Mouse (Mus musculus): ENCODE data around the gene Ece1. TPM values are rescaled to one million over a fixed set of nuclear protein-coding genes. Genes with fewer than 3 reads are reported as not detected.
"Not testable (repeated sequence)": the region's sequence is repeated elsewhere in the genome, so short reads cannot be mapped to it uniquely, and the experiment has no call there.

Gene Ece1
- polyA plus RNA-seq, 1 experiment from 2014 or later, result 53.7 TPM

- WGBS, result 13% methylated on average over 14 of the region's 14 CpGs
- Histone ChIP-seq H3K9ac (no peak overlapping the region), H3K4me2 (peak overlapping the region; percentile 52)
Measured at GRCm38 (mm10) chr4:137835624-137836337, 26.3 kb upstream of the Ece1 start.

GRCm38 (mm10) chr4:137836741-137837140 lies 25.3 kb upstream of the Ece1 start:
- H3K4me2 ChIP-seq, result no peak overlapping the region
- peaks cover 7% of the 10 kb centered on the region for H3K4me1 ChIP-seq
- H3K27ac ChIP-seq, result no peak overlapping the region
- H3K4me3 ChIP-seq (replicated peaks), result no peak overlapping the region
- no peaks in the 10 kb centered on the region for H3K9me3 ChIP-seq (replicated peaks)
- ATAC-seq (replicated peaks; ENCODE audit: low FRiP score), result no peak
- no peak overlapping the region for H3K9ac ChIP-seq
- H3K36me3 ChIP-seq, result no peaks in the 10 kb centered on the region
- 88% methylated on average over 5 of the region's 5 CpGs for WGBS
- no peaks in the 10 kb centered on the region for H3K27me3 ChIP-seq

More at GRCm38 (mm10) chr4:137835624-137836337, 26.3 kb upstream of the Ece1 start:
- H3K4me1 ChIP-seq, result peaks cover 7% of the 10 kb centered on the region
- H3K27ac ChIP-seq, result no peak overlapping the region
- peaks cover 5% of the 10 kb centered on the region; the same call in 1 of the 2 replicates for H3K27me3 ChIP-seq
- no peak overlapping the region for H3K4me3 ChIP-seq (replicated peaks)
- no peaks in the 10 kb centered on the region for H3K36me3 ChIP-seq
- no peaks in the 10 kb centered on the region for H3K9me3 ChIP-seq (replicated peaks)
- ATAC-seq (replicated peaks; ENCODE audit: low FRiP score), result peak; percentile 83

- Histone ChIP-seq H3K9me3 (replicated peaks) (no peaks in the 10 kb centered on the region), H3K9ac (no peak overlapping the region), H3K4me1 (peaks cover 7% of the 10 kb centered on the region), H3K27me3 (no peaks in the 10 kb centered on the region), H3K27ac (no peak overlapping the region), H3K4me2 (no peak overlapping the region), H3K36me3 (no peaks in the 10 kb centered on the region), H3K4me3 (replicated peaks) (no peak overlapping the region)
- ATAC-seq (replicated peaks; ENCODE audit: low FRiP score), result no peak
- 79% methylated on average over 8 of the region's 8 CpGs for whole genome bisulfite sequencing
Measured at GRCm38 (mm10) chr4:137837792-137838191, 24.2 kb upstream of the Ece1 start.

DNA sequence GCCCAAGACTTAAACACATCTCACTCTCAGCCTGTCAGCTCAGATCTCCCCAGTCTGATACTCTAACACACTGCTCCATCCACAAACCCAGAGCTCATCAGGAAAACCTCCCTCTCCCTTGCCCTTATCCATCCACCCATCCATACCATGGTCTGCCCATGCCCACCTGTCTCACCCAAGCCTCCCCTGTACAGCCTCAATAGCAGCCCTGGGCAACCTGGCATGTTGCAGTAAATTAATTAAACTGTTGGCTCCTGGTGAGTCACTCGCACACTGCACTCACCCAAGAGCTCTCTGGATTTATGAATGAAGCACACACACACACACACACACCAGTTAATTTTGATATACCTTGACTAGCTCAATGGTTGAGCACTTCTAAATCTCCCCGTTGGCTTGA lies 23.2 kb upstream of the Ece1 start:
- H3K36me3 ChIP-seq, result no peaks in the 10 kb centered on the region
- H3K4me2 ChIP-seq, result no peak overlapping the region
- 87% methylated on average over 2 of the region's 2 CpGs for WGBS
- no peaks in the 10 kb centered on the region for H3K27me3 ChIP-seq
- no peak overlapping the region for H3K27ac ChIP-seq
- H3K9me3 ChIP-seq (replicated peaks), result no peaks in the 10 kb centered on the region
- ATAC-seq (replicated peaks; ENCODE audit: low FRiP score), result no peak
- no peak overlapping the region for H3K4me3 ChIP-seq (replicated peaks)
- H3K4me1 ChIP-seq, result peaks cover 7% of the 10 kb centered on the region
- H3K9ac ChIP-seq, result no peak overlapping the region

- no peak overlapping the region for H3K4me2 ChIP-seq
- H3K9me3 ChIP-seq (replicated peaks), result no peaks in the 10 kb centered on the region
- 83% methylated on average over 5 of the region's 5 CpGs for WGBS
- no peak overlapping the region for H3K27ac ChIP-seq
- no peaks in the 10 kb centered on the region for H3K36me3 ChIP-seq
- no peak overlapping the region for H3K9ac ChIP-seq
- no peaks in the 10 kb centered on the region for H3K27me3 ChIP-seq
- no peak overlapping the region for H3K4me3 ChIP-seq (replicated peaks)
- peaks cover 7% of the 10 kb centered on the region for H3K4me1 ChIP-seq
- ATAC-seq (replicated peaks; ENCODE audit: low FRiP score), result no peak
Measured at GRCm38 (mm10) chr4:137839452-137839851, 22.6 kb upstream of the Ece1 start.

DNA sequence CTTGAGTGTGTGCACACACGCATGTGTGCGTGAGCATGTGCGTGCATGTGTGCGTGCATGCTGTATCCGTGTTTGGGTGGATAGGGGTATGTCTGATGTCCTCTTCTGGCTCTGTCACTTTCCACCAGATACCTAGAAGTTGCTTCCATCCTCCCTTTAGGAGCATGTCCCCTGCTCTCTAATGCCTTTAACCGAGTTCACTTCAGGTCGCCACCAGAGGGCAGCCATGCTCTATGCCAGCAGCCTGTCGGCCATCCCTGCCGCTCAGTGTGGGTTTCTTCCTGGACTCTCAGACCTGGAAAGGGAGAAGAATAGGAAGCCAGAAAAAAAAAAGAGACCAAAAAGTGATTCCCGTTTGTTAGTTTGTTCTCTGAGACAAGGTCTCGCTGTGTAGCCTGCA lies 17.4 kb upstream of the Ece1 start:
- no peak overlapping the region for H3K9ac ChIP-seq
- 21% methylated on average over 11 of the region's 11 CpGs for WGBS

GRCm38 (mm10) chr4:137847651-137848050 lies 14.4 kb upstream of the Ece1 start:
- 78% methylated on average over 8 of the region's 8 CpGs for WGBS
- not testable (repeated sequence) for H3K27me3 ChIP-seq; ATAC-seq (replicated peaks; ENCODE audit: low FRiP score); H3K4me1 ChIP-seq; H3K4me2 ChIP-seq; H3K36me3 ChIP-seq; H3K4me3 ChIP-seq (replicated peaks); H3K9ac ChIP-seq; H3K9me3 ChIP-seq (replicated peaks); H3K27ac ChIP-seq

More for the DNA sequence above, 17.4 kb upstream of the Ece1 start:
- ATAC-seq (replicated peaks; ENCODE audit: low FRiP score), result no peak
- Histone ChIP-seq H3K4me1 (no peaks in the 10 kb centered on the region), H3K9me3 (replicated peaks) (no peaks in the 10 kb centered on the region), H3K4me3 (replicated peaks) (no peak overlapping the region), H3K4me2 (no peak overlapping the region), H3K36me3 (no peaks in the 10 kb centered on the region), H3K27ac (no peak overlapping the region), H3K27me3 (no peaks in the 10 kb centered on the region)

GRCm38 (mm10) chr4:137850161-137850560 lies 11.9 kb upstream of the Ece1 start:
- no peak for ATAC-seq (replicated peaks; ENCODE audit: low FRiP score)
- no peak overlapping the region for H3K4me2 ChIP-seq
- 92% methylated on average over 6 of the region's 6 CpGs for WGBS

DNA sequence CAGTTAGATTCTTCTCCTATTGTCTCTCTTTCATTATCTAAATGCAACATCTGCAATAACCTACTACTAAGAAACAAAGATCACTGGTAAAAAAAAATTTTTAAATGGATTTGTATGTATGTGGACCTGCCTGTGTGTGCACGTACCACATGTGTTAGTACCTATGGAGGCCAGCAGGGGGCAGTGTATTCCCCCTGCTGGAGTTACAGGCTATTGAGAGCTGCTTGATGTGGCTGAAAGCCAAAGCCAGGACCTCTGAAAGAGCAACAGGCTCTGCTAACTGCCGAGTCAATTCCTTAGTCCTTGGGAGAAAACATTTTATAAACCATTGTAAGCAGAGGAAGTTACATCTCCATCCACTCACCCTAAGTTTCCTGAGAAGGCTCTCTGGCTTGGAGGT lies 10.6 kb upstream of the Ece1 start:
- H3K4me3 ChIP-seq (replicated peaks), result no peak overlapping the region
- H3K27ac ChIP-seq, result no peak overlapping the region
- no peaks in the 10 kb centered on the region for H3K27me3 ChIP-seq
- H3K9me3 ChIP-seq (replicated peaks), result no peaks in the 10 kb centered on the region
- H3K4me2 ChIP-seq, result no peak overlapping the region
- WGBS, result 57% methylated on average over 2 of the region's 2 CpGs
- H3K36me3 ChIP-seq, result no peaks in the 10 kb centered on the region
- peaks cover 11% of the 10 kb centered on the region; the same call in 1 of the 2 replicates for H3K4me1 ChIP-seq
- ATAC-seq (replicated peaks; ENCODE audit: low FRiP score), result no peak
- H3K9ac ChIP-seq, result no peak overlapping the region

More at GRCm38 (mm10) chr4:137850161-137850560, 11.9 kb upstream of the Ece1 start:
- no peaks in the 10 kb centered on the region for H3K27me3 ChIP-seq
- no peak overlapping the region for H3K9ac ChIP-seq
- H3K36me3 ChIP-seq, result no peaks in the 10 kb centered on the region
- no peak overlapping the region for H3K4me3 ChIP-seq (replicated peaks)
- no peak overlapping the region for H3K27ac ChIP-seq
- H3K4me1 ChIP-seq, result 0 out of 2 replicates have a peak, but pooled peaks cover 3% of the 10 kb centered on the region
- no peaks in the 10 kb centered on the region for H3K9me3 ChIP-seq (replicated peaks)

DNA sequence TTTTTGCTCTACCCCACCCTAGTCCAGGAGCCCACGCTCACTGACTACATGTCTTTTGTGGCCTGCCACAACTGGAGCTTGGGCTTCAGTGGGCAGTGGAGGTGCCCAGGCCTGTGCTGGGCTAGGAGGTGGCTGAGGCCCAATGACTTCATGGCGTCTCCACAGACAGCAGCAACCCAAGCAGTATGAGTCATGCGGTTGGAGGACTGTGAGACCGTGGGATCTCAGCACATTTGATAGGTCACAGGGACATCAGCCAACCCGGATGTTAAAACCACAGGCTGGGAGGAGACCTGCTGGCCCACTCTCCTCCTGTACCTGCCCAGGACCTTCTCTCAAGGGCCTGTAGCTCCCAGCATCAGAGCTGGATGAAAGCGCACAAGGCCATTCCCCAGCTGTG lies 8.2 kb upstream of the Ece1 start:
- no peak overlapping the region for H3K9ac ChIP-seq
- H3K9me3 ChIP-seq (replicated peaks), result no peaks in the 10 kb centered on the region
- peaks cover 11% of the 10 kb centered on the region; the same call in 1 of the 2 replicates for H3K4me1 ChIP-seq
- no peak overlapping the region for H3K4me3 ChIP-seq (replicated peaks)
- no peak for ATAC-seq (replicated peaks; ENCODE audit: low FRiP score)
- H3K4me2 ChIP-seq, result no peak overlapping the region
- no peak overlapping the region for H3K27ac ChIP-seq
- 81% methylated on average over 6 of the region's 6 CpGs for WGBS
- no peaks in the 10 kb centered on the region for H3K27me3 ChIP-seq
- H3K36me3 ChIP-seq, result no peaks in the 10 kb centered on the region

DNA sequence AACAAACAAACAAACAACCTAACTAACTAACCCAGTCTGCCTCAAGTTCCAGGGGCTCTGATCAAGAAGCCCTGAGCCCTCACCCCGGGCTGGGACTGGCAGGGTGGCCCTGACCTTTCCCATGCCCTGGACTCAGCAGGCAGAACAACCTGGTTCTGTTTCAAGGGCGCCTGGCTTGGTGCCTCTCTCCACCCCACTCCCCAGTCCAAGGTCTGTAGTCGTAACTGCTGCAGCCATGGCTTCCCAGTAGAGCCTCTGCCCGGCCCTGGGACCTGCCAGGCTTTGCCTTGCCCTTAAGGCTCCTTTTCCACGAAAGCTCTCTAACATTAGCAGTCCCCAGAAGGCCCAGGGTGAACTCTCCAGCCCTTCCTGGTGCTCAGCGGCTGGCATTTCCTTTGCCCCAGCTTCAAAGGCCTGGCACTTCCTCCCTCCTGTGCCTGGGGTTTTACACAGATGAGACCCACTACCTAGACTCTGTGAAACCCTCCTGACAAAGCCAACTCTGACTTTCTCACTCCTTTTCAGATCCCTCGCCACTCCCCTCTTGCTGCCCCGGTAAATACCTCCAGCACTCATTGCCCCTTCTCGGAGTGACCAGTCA lies 6.2 kb upstream of the Ece1 start:
- 51% methylated on average over 9 of the region's 9 CpGs for WGBS
- no peaks in the 10 kb centered on the region for H3K27me3 ChIP-seq
- no peak overlapping the region for H3K4me2 ChIP-seq
- no peak overlapping the region for H3K9ac ChIP-seq
- no peak for ATAC-seq (replicated peaks; ENCODE audit: low FRiP score)
- H3K4me3 ChIP-seq (replicated peaks), result no peak overlapping the region
- peaks cover 12% of the 10 kb centered on the region for H3K4me1 ChIP-seq
- peak overlapping the region; percentile 18 for H3K27ac ChIP-seq
- no peaks in the 10 kb centered on the region for H3K9me3 ChIP-seq (replicated peaks)
- H3K36me3 ChIP-seq, result no peaks in the 10 kb centered on the region

- WGBS, result 37% methylated on average over 7 of the region's 7 CpGs
- Histone ChIP-seq H3K4me3 (replicated peaks) (no peak overlapping the region), H3K36me3 (no peaks in the 10 kb centered on the region), H3K27ac (no peak overlapping the region), H3K9me3 (replicated peaks) (no peaks in the 10 kb centered on the region), H3K9ac (no peak overlapping the region), H3K27me3 (no peaks in the 10 kb centered on the region), H3K4me1 (peaks cover 22% of the 10 kb centered on the region), H3K4me2 (no peak overlapping the region)
- no peak for ATAC-seq (replicated peaks; ENCODE audit: low FRiP score)
Measured at GRCm38 (mm10) chr4:137857116-137857515, 4.9 kb upstream of the Ece1 start.
